Mouse (Mus musculus) midbrain, embryonic 14.5 days (tissue): ENCODE data around the gene Ttl. TPM values are rescaled to one million over a fixed set of nuclear protein-coding genes. Genes with fewer than 3 reads are reported as not detected.

Experiments used
- ATAC-seq: fragments of 200-750 bp; cut with Nextera tagmentation; 2 replicates; pipeline ENCODE4 v1.8.0; 2017; ENCODE audit warnings: moderate number of reproducible peaks, moderate library complexity; ENCODE audit not compliant: low FRiP score, low TSS enrichment
- DNase-seq: peaks from one replicate; pipeline ENCODE4 v3.0.0-alpha.2; 2015
- H3K27ac ChIP-seq: fragments of 300-500 bp; sonication (generic); replicated peaks from 2 replicates; pipeline ENCODE4 v1.5.1; 2014; ENCODE audit warnings: mild to moderate bottlenecking, low read depth, low read length, moderate library complexity
- H3K27me3 ChIP-seq: fragments of 300-500 bp; sonication (generic); 2 replicates; pipeline ENCODE4 v1.6.1; 2014; ENCODE audit warnings: low read length, control low read depth, mixed read lengths; ENCODE audit not compliant: control insufficient read depth, insufficient read depth
- H3K36me3 ChIP-seq: fragments of 300-500 bp; sonication (generic); 2 replicates; pipeline ENCODE4 v1.6.1; 2014; ENCODE audit warnings: low read length, control low read depth; ENCODE audit not compliant: control insufficient read depth, insufficient read depth
- H3K4me1 ChIP-seq: fragments of 300-500 bp; sonication (generic); 2 replicates; pipeline ENCODE4 v1.6.1; 2014; ENCODE audit warnings: mild to moderate bottlenecking, antibody characterized with exemption, low read length, control low read depth; ENCODE audit not compliant: control insufficient read depth, insufficient read depth
- H3K4me2 ChIP-seq: fragments of 300-500 bp; sonication (generic); 2 replicates; pipeline ENCODE4 v1.6.1; 2014; ENCODE audit warnings: mild to moderate bottlenecking, low read length, moderate library complexity
- H3K4me3 ChIP-seq: fragments of 300-500 bp; sonication (generic); replicated peaks from 2 replicates; pipeline ENCODE4 v1.5.1; 2014; ENCODE audit warnings: low read depth, low read length
- H3K9ac ChIP-seq: fragments of 300-500 bp; sonication (generic); replicated peaks from 2 replicates; pipeline ENCODE4 v1.6.1; 2014; ENCODE audit warnings: mild to moderate bottlenecking, low read length, moderate library complexity
- H3K9me3 ChIP-seq: fragments of 300-500 bp; sonication (generic); 2 replicates; pipeline ENCODE4 v1.6.1; 2016; ENCODE audit warnings: low read length, control low read depth, mixed read lengths; ENCODE audit not compliant: control insufficient read depth
- WGBS: fragments of 180-500 bp; shearing (Covaris S2); extraction: QIAGEN DNeasy Blood & Tissue Kit; methylation state at CpG from one replicate; pipeline ENCODE4 v1.1.7; 2014; 5-methylcytosine and 5-hydroxymethylcytosine counted together
- polyA plus RNA-seq: library from polyadenylated mRNA; unstranded; fragments of >200 nt; fragmentation: Nextera tagmentation; extraction: Ambion mirVana; gene quantifications from 2 replicates; pipeline ENCODE4 v1.2.1, GENCODE M21; 2014

Ttl gene
- polyA plus RNA-seq, 1 experiment from 2014 or later = 28.5 TPM

GRCm38 (mm10) chr2:129129987-129130545 lies 64.3 kb downstream of the Ttl start:
- ATAC-seq (peak; percentile 48), DNase-seq (no peak)
- Histone ChIP-seq H3K4me3 (peak overlapping the region; percentile 62), H3K4me1 (peaks cover 9% of the 10 kb centered on the region), H3K9ac (peak overlapping the region; percentile 44), H3K9me3 (peaks cover 9% of the 10 kb centered on the region; the same call in 1 of the 2 replicates), H3K27ac (peak overlapping the region; percentile 65), H3K36me3 (peaks cover 38% of the 10 kb centered on the region), H3K27me3 (no peaks in the 10 kb centered on the region), H3K4me2 (peak overlapping the region; percentile 76)
- WGBS = 25% methylated on average over 18 of the region's 18 CpGs

DNA sequence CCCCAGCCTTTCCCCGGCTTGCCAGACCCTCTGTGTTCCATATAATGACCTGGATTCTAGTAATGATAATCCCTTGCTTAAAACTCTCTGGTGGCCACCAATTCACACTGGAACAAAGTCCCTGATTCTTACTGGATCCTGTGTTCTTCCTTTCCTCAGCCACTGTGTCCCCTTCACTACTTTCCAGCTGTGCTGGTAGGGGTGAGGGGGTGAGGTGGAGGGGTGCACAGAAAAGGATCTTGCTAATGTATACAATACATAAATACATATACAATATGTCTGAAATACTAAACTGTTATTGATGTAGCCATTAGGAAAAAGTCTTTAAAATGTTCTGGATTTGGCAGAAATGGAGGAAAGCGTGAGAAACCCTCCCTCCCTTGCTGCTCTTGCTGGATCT lies 65.0 kb downstream of the Ttl start:
- Histone ChIP-seq H3K9me3 (peaks cover 9% of the 10 kb centered on the region; the same call in 1 of the 2 replicates), H3K27me3 (no peaks in the 10 kb centered on the region), H3K36me3 (peaks cover 31% of the 10 kb centered on the region), H3K27ac (no peak overlapping the region), H3K4me1 (peaks cover 9% of the 10 kb centered on the region), H3K9ac (peak overlapping the region; percentile 44; the same call in 1 of the 2 replicates), H3K4me2 (peak overlapping the region; percentile 76), H3K4me3 (no peak overlapping the region)
- ATAC-seq (no peak), DNase-seq (no peak)
- WGBS = 90% methylated on average over 2 of the region's 2 CpGs

GRCm38 (mm10) chr2:129132231-129132630 lies 66.5 kb downstream of the Ttl start:
- Histone ChIP-seq H3K4me1 (peaks cover 9% of the 10 kb centered on the region), H3K4me3 (no peak overlapping the region), H3K27me3 (no peaks in the 10 kb centered on the region), H3K4me2 (no peak overlapping the region), H3K27ac (no peak overlapping the region), H3K9ac (no peak overlapping the region), H3K36me3 (peaks cover 18% of the 10 kb centered on the region), H3K9me3 (peaks cover 9% of the 10 kb centered on the region; the same call in 1 of the 2 replicates)
- 95% methylated on average over 7 of the region's 7 CpGs for WGBS
- no peak for ATAC-seq
- DNase-seq = no peak

- 98% methylated on average over 14 of the region's 14 CpGs for WGBS
- no peak for ATAC-seq
- no peak overlapping the region for H3K9ac ChIP-seq
Measured at GRCm38 (mm10) chr2:129133006-129133805, 67.5 kb downstream of the Ttl start.

GRCm38 (mm10) chr2:129139906-129140305 lies 74.2 kb downstream of the Ttl start:
- Histone ChIP-seq H3K27me3 (no peaks in the 10 kb centered on the region), H3K4me1 (no peaks in the 10 kb centered on the region), H3K4me3 (no peak overlapping the region), H3K36me3 (no peaks in the 10 kb centered on the region), H3K4me2 (no peak overlapping the region), H3K9ac (no peak overlapping the region), H3K27ac (no peak overlapping the region), H3K9me3 (no peaks in the 10 kb centered on the region)
- WGBS = 78% methylated on average over 10 of the region's 10 CpGs
- DNase-seq (peak; percentile 3), ATAC-seq (no peak)

More at GRCm38 (mm10) chr2:129133006-129133805, 67.5 kb downstream of the Ttl start:
- peaks cover 9% of the 10 kb centered on the region; the same call in 1 of the 2 replicates for H3K9me3 ChIP-seq
- no peak overlapping the region for H3K4me3 ChIP-seq
- DNase-seq = no peak
- H3K27ac ChIP-seq = no peak overlapping the region
- peaks cover 15% of the 10 kb centered on the region for H3K36me3 ChIP-seq
- no peak overlapping the region for H3K4me2 ChIP-seq
- H3K4me1 ChIP-seq = peaks cover 9% of the 10 kb centered on the region
- no peaks in the 10 kb centered on the region for H3K27me3 ChIP-seq

Other genes with a start within 250 kb of the Ttl start
- 32.4 and 39.0 TPM in 2 replicates for gene Tmem87b, start 247.8 kb upstream of the Ttl start, polyA plus RNA-seq
- gene Fbln7, start 203.0 kb upstream of the Ttl start, polyA plus RNA-seq = 1.4 and 1.7 TPM in 2 replicates
- 12.4 and 14.1 TPM in 2 replicates for gene Zc3h8, start 121.9 kb upstream of the Ttl start, polyA plus RNA-seq
- 5.7 and 6.0 TPM in 2 replicates for gene Zc3h6, start 98.5 kb upstream of the Ttl start, polyA plus RNA-seq
- 21.8 and 23.1 TPM in 2 replicates for gene Gm10762, start 98.2 kb upstream of the Ttl start, polyA plus RNA-seq
- 1.1 and 1.2 TPM in 2 replicates for gene Vinac1, start 17.8 kb upstream of the Ttl start, polyA plus RNA-seq
- gene Polr1b, start 35.1 kb downstream of the Ttl start, polyA plus RNA-seq = 8.3 and 9.5 TPM in 2 replicates
- gene Chchd5, start 63.8 kb downstream of the Ttl start, polyA plus RNA-seq = 24.4 and 25.0 TPM in 2 replicates
- 42.0 and 59.0 TPM in 2 replicates for gene Slc20a1, start 132.8 kb downstream of the Ttl start, polyA plus RNA-seq
- 7.4 and 13.5 TPM in 2 replicates for gene Ckap2l, start 231.3 kb downstream of the Ttl start, polyA plus RNA-seq
- gene Il1a, start 244.0 kb downstream of the Ttl start, polyA plus RNA-seq = 0.20 and 0.39 TPM in 2 replicates